Mouse (Mus musculus) forebrain, embryonic 14.5 days (tissue): Measurements from ENCODE around the gene Nmt1. TPM values are rescaled to one million over a fixed set of nuclear protein-coding genes. Genes with fewer than 3 reads are reported as not detected.
A peak's percentile ranks its signal among the peaks of the same experiment; 100 is the strongest.

ENCODE experiments used
- ATAC-seq: fragments of 200-750 bp; cut with Nextera tagmentation; 2 replicates; pipeline ENCODE4 v1.8.0; 2017; ENCODE audit warnings: mild to moderate bottlenecking, moderate library complexity
- DNase-seq: peaks from one replicate; pipeline ENCODE4 v3.0.0-alpha.2; 2015; ENCODE audit warnings: low spot score
- H3K27ac ChIP-seq: fragments of 300-500 bp; sonication (generic); 2 replicates; pipeline ENCODE4 v1.5.1; 2014; ENCODE audit warnings: low read depth, mild to moderate bottlenecking, control low read depth, low read length, moderate library complexity
- H3K27me3 ChIP-seq: fragments of 300-500 bp; sonication (generic); replicated peaks from 2 replicates; pipeline ENCODE4 v1.6.1; 2014; ENCODE audit warnings: low read length, control low read depth, mixed read lengths; ENCODE audit not compliant: control insufficient read depth, insufficient read depth
- H3K36me3 ChIP-seq: fragments of 300-500 bp; sonication (generic); 2 replicates; pipeline ENCODE4 v1.6.1; 2014; ENCODE audit warnings: low read length, control low read depth; ENCODE audit not compliant: control insufficient read depth, insufficient read depth
- H3K4me1 ChIP-seq: fragments of 300-500 bp; sonication (generic); 2 replicates; pipeline ENCODE4 v1.6.1; 2014; ENCODE audit warnings: antibody characterized with exemption, low read length, control low read depth; ENCODE audit not compliant: control insufficient read depth, insufficient read depth
- H3K4me2 ChIP-seq: fragments of 300-500 bp; sonication (generic); 2 replicates; pipeline ENCODE4 v1.6.1; 2014; ENCODE audit warnings: mild to moderate bottlenecking, control low read depth, low read length
- H3K4me3 ChIP-seq: fragments of 300-500 bp; sonication (generic); 2 replicates; pipeline ENCODE4 v1.5.1; 2014; ENCODE audit warnings: low read depth, low read length, control low read depth
- H3K9ac ChIP-seq: fragments of 300-500 bp; sonication (generic); 2 replicates; pipeline ENCODE4 v1.6.1; 2014; ENCODE audit warnings: mild to moderate bottlenecking, low read length, control low read depth, moderate library complexity
- H3K9me3 ChIP-seq: fragments of 300-500 bp; sonication (generic); replicated peaks from 2 replicates; pipeline ENCODE4 v1.6.1; 2016; ENCODE audit warnings: low read length, control low read depth, mixed read lengths; ENCODE audit not compliant: control insufficient read depth
- WGBS: fragments of 180-500 bp; shearing (Covaris S2); extraction: QIAGEN DNeasy Blood & Tissue Kit; methylation state at CpG from one replicate; pipeline ENCODE4 v1.1.7; 2014; 5-methylcytosine and 5-hydroxymethylcytosine counted together
- polyA plus RNA-seq: library from polyadenylated mRNA; unstranded; fragments of >200 nt; fragmentation: Nextera tagmentation; extraction: Ambion mirVana; gene quantifications from 2 replicates; pipeline ENCODE4 v1.2.1, GENCODE M21; 2014

Gene Nmt1
- polyA plus RNA-seq, 1 experiment from 2014 or later = 43.8 TPM

DNA sequence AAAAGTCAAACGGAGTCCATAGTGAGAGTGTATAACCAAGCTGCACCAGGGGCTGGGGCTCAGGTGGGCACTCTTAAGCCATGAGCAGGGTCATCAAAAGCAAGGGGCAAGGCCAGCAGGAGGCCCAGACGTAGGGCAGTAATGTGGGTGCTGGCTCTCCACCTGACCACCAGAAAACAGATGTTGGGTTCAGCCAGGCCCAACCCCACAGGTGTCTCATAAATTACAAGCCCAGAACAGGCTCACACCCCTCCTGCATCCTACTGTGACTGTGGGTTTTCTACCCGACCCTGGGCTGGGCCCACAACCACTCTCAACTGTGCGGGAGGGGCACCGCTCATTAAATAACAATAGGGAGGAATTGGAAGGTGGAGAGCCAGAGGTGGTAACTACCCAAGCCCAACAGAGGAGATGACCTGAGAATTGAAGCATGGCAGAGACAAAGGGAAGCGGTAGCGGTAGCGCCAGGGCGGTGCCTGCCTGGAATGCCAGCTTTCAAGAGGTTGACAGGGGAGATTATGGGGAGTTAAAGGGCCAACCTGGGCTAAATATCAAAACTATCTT, 67.2 kb downstream of the Nmt1 start:
- ATAC-seq (no peak), DNase-seq (no peak)
- Histone ChIP-seq H3K9me3 (no peaks in the 10 kb centered on the region), H3K27me3 (peaks cover 12% of the 10 kb centered on the region; the same call in 1 of the 2 replicates), H3K36me3 (no peaks in the 10 kb centered on the region), H3K4me2 (no peak overlapping the region), H3K9ac (no peak overlapping the region), H3K4me3 (no peak overlapping the region), H3K4me1 (no peaks in the 10 kb centered on the region; the same call in 1 of the 2 replicates), H3K27ac (no peak overlapping the region)
- 53% methylated on average over 9 of the region's 9 CpGs for WGBS

DNA sequence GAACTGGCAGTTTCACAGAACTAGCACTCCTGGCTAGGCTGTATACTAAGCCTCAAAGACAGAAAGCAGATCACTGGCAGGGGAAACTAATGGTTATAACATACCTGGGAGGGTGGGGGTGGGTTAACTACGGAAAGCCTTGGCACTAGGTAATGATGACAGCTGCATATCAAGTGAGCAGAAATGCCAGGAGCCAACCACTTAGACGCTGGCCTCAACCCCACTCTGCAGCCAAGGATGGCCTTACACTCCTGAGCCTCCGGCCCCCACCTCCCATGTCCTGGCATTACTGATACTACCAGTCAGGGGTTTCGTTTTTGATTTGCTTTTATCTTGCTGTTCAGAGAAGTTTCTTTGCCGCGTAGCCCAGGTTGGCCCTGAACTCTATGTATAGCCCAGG, 67.8 kb downstream of the Nmt1 start:
- Histone ChIP-seq H3K27me3 (peaks cover 18% of the 10 kb centered on the region), H3K9me3 (no peaks in the 10 kb centered on the region), H3K4me1 (no peaks in the 10 kb centered on the region; the same call in 1 of the 2 replicates), H3K27ac (no peak overlapping the region), H3K9ac (no peak overlapping the region), H3K4me2 (no peak overlapping the region), H3K36me3 (no peaks in the 10 kb centered on the region), H3K4me3 (no peak overlapping the region)
- DNase-seq = no peak
- no peak for ATAC-seq
- WGBS = 80% methylated on average over 6 of the region's 6 CpGs

DNA sequence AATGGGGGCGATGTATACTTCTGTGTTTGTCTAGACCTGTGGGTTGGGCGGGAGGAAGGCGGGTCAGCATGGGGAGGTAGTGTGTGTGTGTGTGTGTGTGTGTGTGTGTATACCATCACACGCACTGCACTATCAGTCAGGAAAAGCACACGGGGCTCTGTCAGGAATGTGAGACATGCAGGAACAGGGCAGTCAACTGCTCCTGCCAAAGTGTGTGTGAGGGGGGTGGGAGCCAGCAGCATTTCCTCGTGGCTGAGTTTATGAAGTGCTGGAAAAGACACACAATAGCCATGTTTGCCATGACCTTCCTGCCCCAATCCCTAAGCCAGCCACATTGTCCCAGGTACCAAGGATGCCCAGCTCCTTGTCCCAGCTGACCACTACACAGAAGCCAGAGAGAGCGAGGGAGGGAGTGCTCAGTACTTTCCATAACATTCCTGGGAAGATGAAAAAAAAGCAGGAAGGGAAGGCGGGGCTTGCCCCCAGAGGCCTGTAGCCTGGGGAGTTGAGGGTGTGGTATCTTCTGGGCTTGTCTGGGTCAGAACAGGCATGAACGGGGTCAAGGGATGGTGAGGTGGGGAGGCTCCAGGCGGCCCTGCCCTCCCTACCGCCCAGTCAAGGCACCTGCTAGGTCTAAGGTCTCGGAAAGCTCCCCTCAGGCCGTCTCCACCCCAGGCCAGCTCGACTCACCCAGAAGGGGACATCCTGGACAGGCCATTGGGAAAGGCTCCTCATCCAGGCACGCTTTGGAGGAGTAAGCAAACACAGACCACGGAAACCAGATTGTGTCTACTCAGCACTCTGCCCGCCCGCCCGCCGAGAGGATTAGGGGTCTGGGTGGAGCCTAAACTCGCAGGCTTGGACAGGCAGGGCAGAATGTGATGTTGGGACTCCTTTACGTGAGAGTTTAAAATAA, 69.2 kb downstream of the Nmt1 start:
- no peak for DNase-seq
- H3K4me1 ChIP-seq = peaks cover 9% of the 10 kb centered on the region; the same call in 1 of the 2 replicates
- WGBS = 25% methylated on average over 22 of the region's 22 CpGs
- no peak for ATAC-seq
- H3K36me3 ChIP-seq = no peaks in the 10 kb centered on the region
- H3K9ac ChIP-seq = no peak overlapping the region
- no peak overlapping the region for H3K27ac ChIP-seq
- no peak overlapping the region for H3K4me2 ChIP-seq
- H3K27me3 ChIP-seq = peaks cover 29% of the 10 kb centered on the region
- no peak overlapping the region for H3K4me3 ChIP-seq
- no peaks in the 10 kb centered on the region for H3K9me3 ChIP-seq

DNA sequence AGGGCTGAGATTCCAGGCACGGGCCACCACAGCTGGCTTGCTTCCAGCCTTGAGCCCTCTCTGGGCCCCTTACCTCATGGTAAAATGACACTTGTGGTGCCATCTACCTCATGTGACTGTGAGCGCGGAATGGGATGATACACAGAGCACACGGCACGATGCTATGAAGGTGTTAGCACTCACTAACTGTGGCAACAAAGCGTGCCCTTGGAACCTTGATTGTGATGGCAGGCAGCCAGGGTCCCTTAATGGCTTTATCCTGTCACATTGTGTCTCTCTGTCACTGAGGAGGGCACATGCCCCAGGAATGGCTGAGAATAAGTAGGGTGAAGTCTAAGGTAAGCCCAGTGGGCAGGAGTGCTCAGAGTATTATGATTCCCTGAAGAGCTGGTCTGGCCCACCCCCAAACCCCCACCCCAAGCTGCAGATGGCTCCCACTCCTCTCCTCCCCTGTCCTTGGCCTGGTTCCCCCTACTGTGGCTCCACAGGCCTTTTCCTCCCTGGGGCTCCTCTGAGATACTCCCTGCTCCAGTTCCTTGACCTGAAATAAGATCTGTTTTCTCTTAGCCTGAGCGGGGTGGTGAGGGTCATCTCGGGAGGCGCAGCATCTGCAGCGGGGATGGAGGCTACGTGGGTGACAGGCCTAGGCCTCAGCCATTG, 70.7 kb downstream of the Nmt1 start:
- 66% methylated on average over 11 of the region's 11 CpGs for WGBS
- H3K36me3 ChIP-seq = no peaks in the 10 kb centered on the region
- ATAC-seq (no peak), DNase-seq (no peak)
- H3K27ac ChIP-seq = no peak overlapping the region
- H3K9me3 ChIP-seq = no peaks in the 10 kb centered on the region
- H3K4me3 ChIP-seq = no peak overlapping the region
- peaks cover 12% of the 10 kb centered on the region; the same call in 1 of the 2 replicates for H3K4me1 ChIP-seq
- H3K27me3 ChIP-seq = peaks cover 29% of the 10 kb centered on the region
- no peak overlapping the region for H3K9ac ChIP-seq
- no peak overlapping the region for H3K4me2 ChIP-seq

DNA sequence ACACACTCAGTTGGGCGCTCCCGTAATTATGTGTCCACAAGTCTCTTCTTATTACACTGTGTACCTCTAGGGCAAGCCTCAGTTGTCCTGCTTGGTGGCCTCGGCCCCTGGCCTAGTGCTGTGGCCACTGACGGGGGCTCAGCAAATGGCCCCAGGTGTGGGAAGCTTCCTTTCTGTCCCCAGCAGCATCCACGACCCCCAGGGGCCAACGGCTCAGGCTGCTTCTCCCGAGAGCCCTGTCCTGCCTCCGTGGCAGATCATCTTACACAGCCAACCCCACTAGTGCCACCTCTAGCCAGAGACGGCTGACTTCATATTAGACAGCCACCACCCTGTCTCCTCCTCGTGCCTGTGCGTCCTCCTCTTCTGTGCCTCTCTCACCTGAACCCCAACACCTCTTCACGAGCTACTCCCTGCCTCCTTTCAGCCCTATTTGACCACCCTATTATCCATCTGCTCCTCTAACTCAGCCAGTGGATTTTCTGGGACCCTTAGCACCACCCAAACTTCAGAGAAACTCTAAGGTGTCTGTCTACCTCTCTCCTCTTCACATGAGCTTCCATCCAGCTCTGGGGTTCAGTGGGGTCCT, 71.5 kb downstream of the Nmt1 start:
- peaks cover 29% of the 10 kb centered on the region for H3K27me3 ChIP-seq
- no peak overlapping the region for H3K9ac ChIP-seq
- no peak overlapping the region for H3K27ac ChIP-seq
- ATAC-seq (no peak), DNase-seq (no peak)
- H3K4me1 ChIP-seq = peaks cover 12% of the 10 kb centered on the region; the same call in 1 of the 2 replicates
- H3K9me3 ChIP-seq = no peaks in the 10 kb centered on the region
- no peak overlapping the region for H3K4me2 ChIP-seq
- H3K36me3 ChIP-seq = no peaks in the 10 kb centered on the region
- WGBS = 61% methylated on average over 12 of the region's 12 CpGs
- no peak overlapping the region for H3K4me3 ChIP-seq

DNA sequence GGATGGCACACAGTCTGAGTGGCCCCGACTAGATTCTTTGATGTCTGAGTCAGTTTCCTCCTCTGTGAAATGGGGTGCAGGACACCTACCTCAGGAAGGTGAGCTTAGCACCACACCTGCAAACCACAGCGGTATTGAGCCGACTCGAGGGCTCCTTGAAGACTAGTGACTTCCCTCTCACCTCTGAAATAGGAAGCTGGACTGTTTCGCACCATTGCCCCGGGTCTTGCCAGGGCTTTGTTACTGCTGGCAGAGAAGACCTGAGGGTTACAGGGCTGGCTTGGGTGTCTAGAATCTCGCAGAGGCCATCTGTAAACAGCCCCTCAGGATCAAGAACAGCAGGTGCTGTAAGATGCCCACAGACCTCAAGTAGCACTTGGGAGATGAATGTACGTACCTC, 72.4 kb downstream of the Nmt1 start:
- Histone ChIP-seq H3K9me3 (no peaks in the 10 kb centered on the region), H3K36me3 (no peaks in the 10 kb centered on the region), H3K4me3 (no peak overlapping the region), H3K27me3 (peaks cover 32% of the 10 kb centered on the region), H3K4me2 (no peak overlapping the region), H3K27ac (no peak overlapping the region), H3K4me1 (peaks cover 12% of the 10 kb centered on the region; the same call in 1 of the 2 replicates), H3K9ac (no peak overlapping the region)
- no peak for ATAC-seq
- DNase-seq = no peak
- 75% methylated on average over 8 of the region's 8 CpGs for WGBS

DNA sequence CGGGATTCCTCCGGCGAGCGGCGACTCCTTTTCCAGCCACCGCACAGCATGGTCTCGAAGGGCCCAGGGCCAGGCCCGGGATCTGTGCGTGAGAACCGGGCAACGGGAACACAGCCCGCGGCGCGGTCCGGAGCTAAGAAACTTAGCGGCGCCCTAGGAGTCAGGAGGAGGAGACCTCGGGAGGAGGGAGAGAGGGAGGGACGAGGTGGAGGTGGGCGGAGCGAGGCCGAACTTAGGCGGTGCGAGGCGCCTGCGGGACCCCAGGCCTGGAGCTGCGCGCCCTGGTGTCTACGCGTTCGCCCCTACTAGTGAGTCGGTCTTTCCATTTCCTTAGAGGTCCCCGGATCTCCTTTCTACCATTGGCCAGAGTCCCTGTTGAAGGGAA, 73.5 kb downstream of the Nmt1 start, which contains the start of the genes Plcd3 and Acbd4:
TSS of gene Plcd3 (minus strand) at position 178 of the 385 bp plus-strand sequence.
TSS of gene Acbd4 (plus strand) at position 202 of the 385 bp plus-strand sequence.
- under 1% methylated on average over 33 of the region's 34 CpGs for WGBS
- no peak within 1 kb of the TSS for H3K27ac ChIP-seq
- DNase-seq = peak; percentile 57
- H3K9me3 ChIP-seq = no peaks in the 10 kb centered on the region
- H3K36me3 ChIP-seq = no peaks in the 10 kb centered on the region
- ATAC-seq = peak; percentile 25; the same call in 1 of the 2 replicates
- peak within 1 kb of the TSS; percentile 85 for H3K4me2 ChIP-seq
- H3K27me3 ChIP-seq = peaks cover 32% of the 10 kb centered on the region
- peaks cover 12% of the 10 kb centered on the region; the same call in 1 of the 2 replicates for H3K4me1 ChIP-seq
- peak within 1 kb of the TSS; percentile 42 for H3K4me3 ChIP-seq
- peak within 1 kb of the TSS; percentile 57 for H3K9ac ChIP-seq

DNA sequence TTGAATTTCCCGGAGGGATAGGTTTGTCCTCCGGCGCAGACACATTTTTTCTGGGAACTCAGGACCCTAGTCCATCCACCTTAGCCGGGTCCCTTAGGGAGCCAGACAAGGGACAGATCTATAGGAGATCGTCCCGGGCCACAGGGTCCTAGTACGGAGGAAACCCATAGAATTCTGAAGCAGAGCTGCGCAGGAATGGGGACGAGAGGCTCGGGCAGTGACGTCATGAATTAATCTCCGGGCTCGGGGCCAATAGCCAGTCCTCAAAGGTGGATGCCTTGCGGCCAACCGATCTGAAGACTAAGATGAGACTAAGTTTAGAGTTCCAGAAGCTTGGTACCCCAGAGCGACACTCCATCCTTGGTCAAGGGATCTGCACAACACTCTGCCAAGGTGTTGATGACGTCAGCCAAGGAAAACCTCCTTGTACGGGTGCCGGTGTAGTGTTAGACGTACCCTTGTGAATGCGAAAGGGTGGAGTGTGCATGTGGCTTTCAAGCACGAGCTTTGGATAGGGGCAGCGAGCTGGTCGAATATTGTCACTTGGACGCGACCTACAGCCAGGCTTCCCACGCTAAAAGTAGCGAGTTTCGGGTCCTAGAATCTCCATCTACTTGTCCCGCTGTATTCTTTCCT, 74.0 kb downstream of the Nmt1 start:
- WGBS = 3% methylated on average over 30 of the region's 30 CpGs
- H3K4me3 ChIP-seq = peak overlapping the region; percentile 42
- no peaks in the 10 kb centered on the region for H3K9me3 ChIP-seq
- peak overlapping the region; percentile 57 for H3K9ac ChIP-seq
- DNase-seq (peak; percentile 57), ATAC-seq (peak; percentile 37)
- H3K4me1 ChIP-seq = peaks cover 12% of the 10 kb centered on the region; the same call in 1 of the 2 replicates
- no peak overlapping the region for H3K27ac ChIP-seq
- no peaks in the 10 kb centered on the region for H3K36me3 ChIP-seq
- H3K4me2 ChIP-seq = peak overlapping the region; percentile 85
- peaks cover 32% of the 10 kb centered on the region for H3K27me3 ChIP-seq
